ENCODE assay signal across 8 mouse cellular contexts in the genomic region with DNA sequence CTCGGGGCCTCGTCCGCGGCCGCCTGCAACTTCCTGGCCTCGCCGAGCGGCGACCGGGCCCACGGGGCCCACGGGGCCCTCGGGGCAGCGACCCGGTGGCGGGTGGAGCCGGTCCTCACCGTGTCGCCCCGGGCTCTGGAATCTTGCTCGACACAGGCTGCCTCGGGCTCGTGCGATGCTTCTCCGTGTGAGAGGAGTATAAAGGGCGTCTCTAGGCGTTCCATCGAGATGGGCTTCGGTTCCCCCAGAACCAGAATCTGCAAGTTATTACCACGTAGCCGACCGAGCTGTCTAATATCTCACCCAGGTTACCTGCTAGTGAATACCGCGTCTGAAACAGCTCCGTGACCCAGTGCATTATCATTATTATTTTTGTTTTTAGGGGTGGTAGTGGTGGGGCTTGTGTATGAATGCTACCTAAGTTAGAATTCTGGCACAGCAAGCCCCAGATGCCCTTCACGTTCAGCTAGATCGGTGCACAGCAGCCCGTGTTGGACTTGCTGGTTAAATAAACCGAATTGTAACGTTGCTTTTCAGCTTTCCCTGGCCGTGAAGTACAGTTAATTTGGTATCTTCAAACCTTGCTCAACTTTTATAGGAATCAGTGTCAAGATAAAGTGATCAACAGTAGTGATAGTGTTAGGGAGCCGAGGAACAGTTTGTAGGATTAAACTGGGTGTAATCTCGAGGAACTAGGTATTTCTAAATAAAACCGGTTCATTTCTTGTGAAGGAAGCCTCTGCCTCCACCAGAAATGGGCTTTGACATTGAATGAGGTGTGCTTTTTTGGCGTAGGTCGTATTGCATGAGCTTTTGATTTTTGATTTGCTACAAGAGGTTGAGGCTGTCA. TPM values are rescaled to one million over a fixed set of nuclear protein-coding genes. Genes with fewer than 3 reads are reported as not detected.
DNase-seq lines count a peak whose midpoint lies in the region; ATAC-seq and TF ChIP-seq lines count a peak whose summit lies in the region.

No protein-coding gene starts in this region.

- peak overlapping the region; percentile 95 for H3K4me3 ChIP-seq in gastrocnemius, adult 2 months
- peak overlapping the region; percentile 97 for H3K4me3 ChIP-seq in limb, embryonic 10.5 days
- peak overlapping the region; percentile 98 for H3K4me3 ChIP-seq in midbrain, embryonic 13.5 days (replicated peaks)

- H3K9ac ChIP-seq in midbrain, embryonic 13.5 days (replicated peaks) = peak overlapping the region; percentile 99

- peaks cover 37% of the 10 kb centered on the region for H3K4me1 ChIP-seq in limb, embryonic 10.5 days
- H3K4me1 ChIP-seq in midbrain, embryonic 13.5 days (replicated peaks) = peaks cover 43% of the 10 kb centered on the region

- ATAC-seq in midbrain, embryonic 13.5 days = no peak

- H3K36me3 ChIP-seq in limb, embryonic 10.5 days = peaks cover 27% of the 10 kb centered on the region
- peaks cover 7% of the 10 kb centered on the region; the same call in 1 of the 2 replicates for H3K36me3 ChIP-seq in midbrain, embryonic 13.5 days

- no peaks in the 10 kb centered on the region for H3K9me3 ChIP-seq in limb, embryonic 10.5 days (replicated peaks)
- H3K9me3 ChIP-seq in midbrain, embryonic 13.5 days = no peaks in the 10 kb centered on the region

- no peaks in the 10 kb centered on the region for H3K27me3 ChIP-seq in limb, embryonic 10.5 days (ENCODE audit: low read depth, poor library complexity, severe bottlenecking)
- H3K27me3 ChIP-seq in midbrain, embryonic 13.5 days = 0 out of 2 replicates have a peak, but pooled peaks cover 3% of the 10 kb centered on the region

- DNase-seq in gastrocnemius, adult 2 months = no peak
- DNase-seq in gastrocnemius, postnatal 4 days (ENCODE audit: low spot score in 2 of 2) = no peak
- DNase-seq in 3134 (ENCODE audit: extremely low read depth, insufficient read length, low spot score) (peak; percentile 61), ZHBTc4 (ENCODE audit: low read depth, low spot score) (peak; percentile 39)
- DNase-seq in heart, adult 9 months (ENCODE audit: low spot score in 2 of 2) = peak; percentile 25 to 29
- DNase-seq in limb, embryonic 10.5 days (ENCODE audit: low spot score) = no peak
- DNase-seq in gastrocnemius, adult 18-20 months (ENCODE audit: low spot score) = no peak

- peak overlapping the region; percentile 64 for H3K4me2 ChIP-seq in midbrain, embryonic 13.5 days (replicated peaks)

- no peak for TF ChIP-seq CTCF in gastrocnemius, adult 2 months (IDR thresholded peaks at IDR 0.05)

- peak overlapping the region; percentile 91 for H3K27ac ChIP-seq in gastrocnemius, adult 2 months
- H3K27ac ChIP-seq in limb, embryonic 10.5 days = peak overlapping the region; percentile 100
- peak overlapping the region; percentile 91 for H3K27ac ChIP-seq in midbrain, embryonic 13.5 days

- 1% methylated on average over 46 of the region's 46 CpGs for WGBS in limb, embryonic 10.5 days
- WGBS in midbrain, embryonic 13.5 days = under 1% methylated on average over 46 of the region's 46 CpGs

- intact Hi-C loops in gastrocnemius, adult 2 months (cut with DNase I) = loop anchor here (10.0 kb wide), 1 partner anchor 382 kb away; no protein-coding TSS in a partner anchor

RNA-seq across cellular contexts. Expression of gene Zfp326, which starts 0.8 kb away (rescaled TPM):
- total RNA-seq in gastrocnemius, adult 2 months (2021) = 10 to 100 TPM in 1 of 2 experiments, 1 to 10 TPM in 1; 9.8 to 10.6 TPM
- 10 to 100 TPM; 25.2 to 31.1 TPM for total RNA-seq in gastrocnemius, postnatal 4 days (2021)
- polyA plus RNA-seq in limb, embryonic 10.5 days (2016; fragmentation: Nextera tagmentation; extraction: Ambion mirVana) = 44.0 and 55.8 TPM in 2 replicates
- polyA plus RNA-seq in midbrain, embryonic 13.5 days (2015; fragmentation: Nextera tagmentation; extraction: Ambion mirVana) = 58.6 and 63.1 TPM in 2 replicates
- 10 to 100 TPM in 1 of 2 experiments, 1 to 10 TPM in 1; 8.1 to 11.4 TPM for total RNA-seq in gastrocnemius, adult 18-20 months (2021)

Comparison
In these comparisons a context has a peak if more than half of its experiments do, and no peak if none do; other contexts are left out.
1. DNase-seq: peak in 3134 (single experiment), ZHBTc4 (single experiment) and heart, adult 9 months (2 of 2); none in gastrocnemius, adult 2 months (single experiment), gastrocnemius, postnatal 4 days (0 of 2), limb, embryonic 10.5 days (single experiment) and gastrocnemius, adult 18-20 months (single experiment).
2. Peak in every context shown above with its lines, with median percentiles within 50 percentile points of each other: H3K27ac ChIP-seq and H3K4me3 ChIP-seq.